Mouse (Mus musculus) C2C12 (cell line): ENCODE data around the gene Slc38a8. TPM values are rescaled to one million over a fixed set of nuclear protein-coding genes. Genes with fewer than 3 reads are reported as not detected.

ENCODE experiments used
- H3K27me3 ChIP-seq: one replicate; pipeline ENCODE4 v1.6.1; 2011; ENCODE audit not compliant: control insufficient read depth, insufficient read depth, insufficient read length
- H3K36me3 ChIP-seq: one replicate; pipeline ENCODE4 v1.6.1; 2011; ENCODE audit not compliant: control insufficient read depth, insufficient read depth
- H3K4me3 ChIP-seq: one replicate; pipeline ENCODE4 v1.5.1; 2011; ENCODE audit warnings: mild to moderate bottlenecking, control low read depth; ENCODE audit not compliant: poor library complexity, insufficient read depth, severe bottlenecking
- H3K79me2 ChIP-seq: one replicate; pipeline ENCODE4 v1.6.1; 2011; ENCODE audit not compliant: control insufficient read depth, insufficient read depth
- H3K79me3 ChIP-seq: one replicate; pipeline ENCODE4 v1.6.1; 2011; ENCODE audit warnings: low read depth, control low read depth
- H3ac ChIP-seq: one replicate; pipeline ENCODE3; 2011; ENCODE audit warnings: low read depth; ENCODE audit not compliant: control insufficient read depth, insufficient read length
- CEBPB ChIP-seq: IDR thresholded peaks from one replicate; pipeline ENCODE4 v1.6.1; 2011; ENCODE audit warnings: low read depth, mild to moderate bottlenecking, control low read depth, moderate library complexity
- CTCF ChIP-seq: IDR thresholded peaks from one replicate; pipeline ENCODE4 v1.5.1; 2011; ENCODE audit not compliant: control insufficient read depth, insufficient read depth, insufficient read length
- FOSL1 ChIP-seq: IDR thresholded peaks from one replicate; pipeline ENCODE4 v1.8.0; 2011; ENCODE audit warnings: mild to moderate bottlenecking, low read length; ENCODE audit not compliant: poor library complexity, insufficient read depth, severe bottlenecking
- MAX ChIP-seq: IDR thresholded peaks from one replicate; pipeline ENCODE4 v1.6.1; 2011; ENCODE audit warnings: mild to moderate bottlenecking, control low read depth
- MYOD1 ChIP-seq: IDR thresholded peaks from one replicate; pipeline ENCODE4 v1.6.1; 2011; ENCODE audit warnings: low read depth; ENCODE audit not compliant: control insufficient read depth, insufficient read length
- MYOG ChIP-seq: IDR thresholded peaks from one replicate; pipeline ENCODE4 v1.6.1; 2011; ENCODE audit not compliant: control insufficient read depth, insufficient read length; ENCODE audit errors: extremely low read depth
- USF1 ChIP-seq: IDR thresholded peaks from one replicate; pipeline ENCODE4 v1.6.1; 2011; ENCODE audit warnings: low read depth, mild to moderate bottlenecking, control low read depth, moderate library complexity
- polyA plus RNA-seq: library from polyadenylated mRNA; unstranded; fragments of >200 nt; fragmentation: generic; extraction: Trizol; gene quantifications from one replicate; pipeline ENCODE4 v1.2.1, GENCODE M21; 2012; ENCODE audit warnings: missing spikeins

Slc38a8 gene
- polyA plus RNA-seq, 1 experiment, result not detected

DNA sequence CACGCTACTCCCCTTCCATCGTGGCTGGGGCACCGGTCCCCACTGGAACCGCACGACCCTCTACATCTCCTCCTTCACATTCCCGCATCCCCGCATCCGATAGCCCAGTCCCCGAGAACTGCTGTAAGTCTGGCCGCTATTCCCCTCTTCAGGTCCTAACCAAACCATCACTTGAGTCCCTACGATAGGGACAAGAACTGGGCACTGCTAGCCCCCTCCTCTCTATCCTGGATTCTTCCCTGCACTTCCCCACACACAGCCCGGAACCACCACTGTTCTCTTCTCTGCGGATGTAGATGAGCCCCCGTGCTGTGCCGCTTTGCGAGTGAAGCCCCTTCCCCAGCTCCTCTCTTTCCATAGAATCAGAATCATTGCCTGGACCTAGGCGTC, 53.7 kb downstream of the Slc38a8 start:
- peaks cover 10% of the 10 kb centered on the region for H3K27me3 ChIP-seq
- TF ChIP-seq MYOD1, result no peak
- TF ChIP-seq MYOG, result no peak
- TF ChIP-seq FOSL1, result no peak
- TF ChIP-seq CTCF, result no peak
- TF ChIP-seq MAX, result no peak
- TF ChIP-seq CEBPB, result no peak
- H3K79me3 ChIP-seq, result no peaks in the 10 kb centered on the region
- H3ac ChIP-seq, result no peak overlapping the region
- peaks cover 34% of the 10 kb centered on the region for H3K36me3 ChIP-seq
- no peaks in the 10 kb centered on the region for H3K79me2 ChIP-seq
- no peak overlapping the region for H3K4me3 ChIP-seq

DNA sequence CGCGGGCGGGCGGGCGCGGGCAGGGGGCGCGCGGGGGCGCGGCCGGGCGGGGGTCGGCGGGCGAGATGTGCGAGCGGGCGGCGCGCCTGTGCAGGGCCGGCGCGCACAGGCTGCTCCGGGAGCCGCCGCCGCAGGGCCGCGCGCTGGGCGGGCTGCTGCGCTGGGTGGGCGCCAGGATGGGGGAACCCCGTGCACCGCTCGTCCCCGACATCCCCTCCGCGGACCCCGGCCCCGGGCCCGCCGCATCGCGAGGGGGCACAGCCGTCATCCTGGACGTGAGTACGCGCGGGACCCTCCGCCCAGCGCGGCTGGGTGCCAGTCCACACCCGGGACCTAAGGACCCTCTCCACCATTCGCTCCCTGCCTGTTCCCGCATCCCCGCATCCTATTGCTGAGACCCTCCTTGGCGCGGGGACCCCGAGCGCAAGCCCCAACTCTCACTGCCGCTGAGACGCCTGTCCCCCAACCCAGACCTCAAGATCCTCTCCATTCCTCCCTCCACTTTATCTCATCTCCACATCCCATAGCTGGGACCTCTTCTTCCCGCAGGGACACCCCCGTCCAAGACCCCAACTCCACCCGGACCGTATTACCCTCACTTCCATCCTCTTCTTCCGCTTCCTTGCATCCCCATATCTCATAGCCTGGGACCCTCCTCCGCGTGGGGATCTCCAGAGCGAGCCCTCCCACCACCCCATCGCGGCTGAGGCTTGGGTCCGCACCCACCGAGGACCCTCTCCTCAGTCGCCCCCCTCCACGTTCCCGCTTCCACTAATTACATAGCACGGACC, 54.3 kb downstream of the Slc38a8 start:
- Histone ChIP-seq H3K79me3 (no peaks in the 10 kb centered on the region), H3ac (no peak overlapping the region), H3K79me2 (no peaks in the 10 kb centered on the region), H3K27me3 (peaks cover 7% of the 10 kb centered on the region), H3K4me3 (no peak overlapping the region), H3K36me3 (peaks cover 40% of the 10 kb centered on the region)
- TF ChIP-seq MYOD1 (no peak), USF1 (no peak), MAX (no peak), FOSL1 (no peak), CEBPB (no peak), CTCF (no peak), MYOG (no peak)

DNA sequence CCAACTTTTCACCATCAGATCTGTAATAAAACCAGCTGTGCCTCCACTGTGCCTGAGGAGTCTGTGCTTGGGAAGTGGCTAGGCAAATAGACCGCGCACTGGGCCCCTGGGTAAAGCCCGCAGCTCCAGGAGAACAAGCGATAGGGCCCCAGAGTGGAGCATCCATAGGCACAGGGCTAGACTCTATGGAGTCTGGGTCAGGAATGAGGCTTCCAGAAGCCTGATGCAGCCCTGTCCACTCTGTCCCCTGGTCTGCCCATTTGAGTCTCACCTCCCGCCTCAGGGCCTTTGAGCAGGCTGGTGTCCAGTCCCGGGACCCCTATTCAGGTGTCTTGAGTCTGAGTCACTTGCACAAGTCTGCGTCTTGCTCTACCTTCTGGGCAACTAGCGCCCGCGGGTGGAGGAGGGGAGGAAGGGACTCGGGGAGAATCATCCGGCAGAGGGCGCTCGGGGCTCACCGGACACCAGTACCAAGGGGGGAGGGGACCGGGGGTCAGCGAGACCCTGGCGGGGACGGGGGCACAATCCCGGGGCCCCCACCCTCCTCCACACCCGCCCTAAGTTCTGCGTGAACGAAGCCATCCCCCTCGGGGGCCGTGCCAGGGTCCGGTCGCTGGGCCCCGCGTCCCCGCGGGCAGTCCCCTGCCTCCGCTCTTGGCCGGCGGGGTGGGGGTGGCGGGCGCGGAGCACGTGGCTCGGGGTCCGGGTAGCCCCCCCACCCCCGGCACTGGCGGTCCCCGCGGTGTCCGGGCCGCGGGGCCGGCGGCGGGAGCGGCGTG, 55.1 kb downstream of the Slc38a8 start, which contains the start of gene Necab2:
Gene Necab2 (plus strand): TSS at position 509 of the 779 bp plus-strand sequence.
- Histone ChIP-seq H3K79me2 (peaks cover 5% of the 10 kb centered on the region), H3K79me3 (no peaks in the 10 kb centered on the region), H3K27me3 (peaks cover 4% of the 10 kb centered on the region), H3K36me3 (peaks cover 48% of the 10 kb centered on the region), H3K4me3 (no peak within 1 kb of the TSS), H3ac (no peak within 1 kb of the TSS)
- TF ChIP-seq CTCF (peak; percentile 21), MAX (no peak)

DNA sequence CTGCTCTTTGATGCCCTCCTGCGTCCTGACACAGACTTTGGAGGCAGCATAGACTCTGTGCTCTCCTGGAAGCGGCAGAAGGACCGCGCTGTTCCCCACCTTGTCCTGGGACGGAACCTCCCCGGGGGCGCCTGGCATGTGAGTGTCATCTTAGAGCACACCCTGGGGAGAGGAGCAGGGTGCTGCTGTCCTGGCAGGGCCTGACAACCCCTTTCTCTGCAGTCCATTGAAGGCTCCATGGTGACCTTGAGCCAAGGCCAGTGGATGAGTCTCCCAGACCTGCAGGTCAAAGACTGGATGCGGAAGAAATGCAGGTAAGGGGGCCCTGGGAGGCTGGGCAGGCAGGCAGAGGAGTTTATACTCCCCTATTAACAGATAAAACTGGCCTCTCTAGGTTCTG, 58.5 kb downstream of the Slc38a8 start:
- no peak overlapping the region for H3K4me3 ChIP-seq
- H3ac ChIP-seq, result no peak overlapping the region
- H3K79me3 ChIP-seq, result peaks cover 16% of the 10 kb centered on the region
- no peak for TF ChIP-seq CEBPB
- no peak for TF ChIP-seq MYOD1
- no peak for TF ChIP-seq USF1
- no peak for TF ChIP-seq MAX
- TF ChIP-seq FOSL1, result no peak
- no peaks in the 10 kb centered on the region for H3K27me3 ChIP-seq
- peaks cover 59% of the 10 kb centered on the region for H3K36me3 ChIP-seq
- peaks cover 38% of the 10 kb centered on the region for H3K79me2 ChIP-seq

DNA sequence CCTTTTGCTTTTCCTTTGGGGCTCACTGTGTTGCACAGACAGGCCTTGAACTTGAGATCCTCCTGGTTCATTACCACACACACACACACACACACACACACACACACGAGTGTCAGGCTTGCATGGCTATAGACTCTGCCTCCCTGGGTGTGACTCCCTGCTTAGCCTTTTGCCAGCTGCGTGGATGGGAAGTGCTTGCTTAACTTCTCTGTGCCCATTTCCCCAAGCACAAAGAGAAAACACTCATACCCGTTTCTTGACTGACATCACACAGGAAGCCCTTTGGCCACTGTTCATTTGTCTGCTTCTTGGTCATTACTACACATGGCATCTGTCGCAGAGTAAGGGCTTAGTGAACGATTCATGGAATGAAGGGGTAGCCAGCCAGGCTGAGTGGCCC, 59.5 kb downstream of the Slc38a8 start:
- Histone ChIP-seq H3ac (no peak overlapping the region), H3K79me2 (peaks cover 48% of the 10 kb centered on the region), H3K4me3 (no peak overlapping the region), H3K27me3 (no peaks in the 10 kb centered on the region), H3K36me3 (peaks cover 59% of the 10 kb centered on the region), H3K79me3 (peaks cover 26% of the 10 kb centered on the region)
- TF ChIP-seq MYOD1 (no peak), MAX (no peak), CEBPB (no peak), USF1 (no peak), FOSL1 (no peak), MYOG (no peak), CTCF (no peak)

DNA sequence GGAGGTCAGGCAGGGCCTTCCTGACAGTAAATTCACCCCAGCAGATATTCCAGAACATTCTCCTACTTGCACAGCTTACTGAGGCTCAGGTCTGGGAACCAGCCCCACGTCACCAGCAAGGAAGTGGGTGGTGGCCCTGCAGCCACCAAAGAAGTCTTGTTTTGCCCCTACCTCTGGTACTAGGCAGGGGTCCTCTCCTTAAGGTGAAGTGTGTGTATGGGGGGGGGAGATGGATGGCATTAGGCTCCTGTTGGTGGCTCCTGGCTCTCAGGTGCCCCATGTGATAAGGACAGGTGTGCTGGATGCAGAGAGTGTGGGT, 60.6 kb downstream of the Slc38a8 start:
- Histone ChIP-seq H3K36me3 (peaks cover 55% of the 10 kb centered on the region), H3K27me3 (no peaks in the 10 kb centered on the region), H3ac (no peak overlapping the region), H3K4me3 (no peak overlapping the region), H3K79me2 (peaks cover 49% of the 10 kb centered on the region), H3K79me3 (peaks cover 26% of the 10 kb centered on the region)
- TF ChIP-seq FOSL1 (no peak), MYOG (no peak), MAX (no peak), MYOD1 (no peak), USF1 (no peak), CTCF (no peak), CEBPB (no peak)
